Mouse (Mus musculus) E14TG2a.4 (cell line): ENCODE results near the gene Hip1.

Experiments used
- CTCF ChIP-seq: conservative IDR thresholded peaks from 2 replicates; pipeline ENCODE4 v1.5.1; 2014; ENCODE audit warnings: low read length
- NANOG ChIP-seq: IDR thresholded peaks from 2 replicates; pipeline ENCODE4 v1.6.1; 2014; ENCODE audit warnings: borderline replicate concordance, low read length, mixed read lengths
- POU5F1 ChIP-seq: IDR thresholded peaks from 2 replicates; pipeline ENCODE4 v1.6.1; 2014; ENCODE audit warnings: low read length, borderline replicate concordance

DNA sequence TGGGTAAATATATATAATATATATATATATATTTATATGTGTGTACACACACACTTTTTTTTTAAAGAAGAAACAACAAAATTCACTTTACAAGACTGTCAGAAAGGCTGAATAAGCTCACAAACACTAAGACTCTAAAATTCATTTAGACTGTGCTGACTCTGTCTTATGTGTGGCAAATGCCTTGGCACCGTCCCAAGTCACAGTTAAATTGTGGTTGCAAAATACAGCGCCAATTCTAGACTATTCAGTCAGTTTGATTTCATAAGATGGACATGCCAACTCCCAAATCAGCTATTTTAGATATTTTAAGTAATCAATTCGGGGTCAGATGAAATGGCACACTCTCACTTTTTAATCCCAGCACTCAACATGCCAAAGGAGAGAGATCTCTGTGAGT lies 36.6 kb downstream of the Hip1 start:
- TF ChIP-seq CTCF (no peak), NANOG (no peak), POU5F1 (no peak)
